Mouse (Mus musculus) lung, embryonic 14.5 days (tissue): Measurements from ENCODE around the gene Wrb. TPM values are rescaled to one million over a fixed set of nuclear protein-coding genes. Genes with fewer than 3 reads are reported as not detected.
A peak's percentile ranks its signal among the peaks of the same experiment; 100 is the strongest.

Experiments
- ATAC-seq: fragments of 200-750 bp; cut with Nextera tagmentation; 2 replicates; pipeline ENCODE4 v1.8.0; 2017; ENCODE audit warnings: mild to moderate bottlenecking, moderate TSS enrichment, moderate library complexity; ENCODE audit not compliant: insufficient read depth
- DNase-seq: peaks from one replicate; pipeline ENCODE4 v3.0.0-alpha.2; 2015
- H3K27ac ChIP-seq: fragments of 300-500 bp; sonication (generic); 2 replicates; pipeline ENCODE4 v1.5.1; 2014; ENCODE audit warnings: low read depth, mild to moderate bottlenecking, moderate library complexity
- H3K27me3 ChIP-seq: fragments of 300-500 bp; sonication (generic); 2 replicates; pipeline ENCODE4 v1.6.1; 2014; ENCODE audit warnings: low read length, control low read depth; ENCODE audit not compliant: insufficient read depth
- H3K36me3 ChIP-seq: fragments of 300-500 bp; sonication (generic); 2 replicates; pipeline ENCODE4 v1.6.1; 2014; ENCODE audit warnings: control low read depth; ENCODE audit not compliant: insufficient read depth
- H3K4me1 ChIP-seq: fragments of 300-500 bp; sonication (generic); 2 replicates; pipeline ENCODE4 v1.6.1; 2014; ENCODE audit warnings: antibody characterized with exemption, control low read depth; ENCODE audit not compliant: insufficient read depth
- H3K4me2 ChIP-seq: fragments of 300-500 bp; sonication (generic); 2 replicates; pipeline ENCODE4 v1.6.1; 2014; ENCODE audit warnings: mild to moderate bottlenecking
- H3K4me3 ChIP-seq: fragments of 300-500 bp; sonication (generic); 2 replicates; pipeline ENCODE4 v1.5.1; 2014; ENCODE audit warnings: low read depth, low read length
- H3K9ac ChIP-seq: fragments of 300-500 bp; sonication (generic); 2 replicates; pipeline ENCODE4 v1.6.1; 2014
- H3K9me3 ChIP-seq: fragments of 300-500 bp; sonication (generic); 2 replicates; pipeline ENCODE4 v1.6.1; 2016; ENCODE audit warnings: low read depth, low read length, control low read depth
- CTCF ChIP-seq: IDR thresholded peaks from 2 replicates; pipeline ENCODE4 v1.5.1; 2016; ENCODE audit warnings: antibody characterized with exemption, low read depth
- WGBS: fragments of 180-500 bp; shearing (Covaris S2); extraction: QIAGEN DNeasy Blood & Tissue Kit; methylation state at CpG from one replicate; pipeline ENCODE4 v1.1.7; 2014; 5-methylcytosine and 5-hydroxymethylcytosine counted together
- polyA plus RNA-seq: library from polyadenylated mRNA; unstranded; fragments of >200 nt; fragmentation: Nextera tagmentation; extraction: Ambion mirVana; gene quantifications from 2 replicates; pipeline ENCODE4 v1.2.1, GENCODE M21; 2014

The Wrb gene
- polyA plus RNA-seq, 1 experiment from 2014 or later = 53.3 TPM

GRCm38 (mm10) chr16:96168837-96169236 lies 23.6 kb downstream of the Wrb start:
- no peaks in the 10 kb centered on the region for H3K4me1 ChIP-seq
- no peak overlapping the region for H3K9ac ChIP-seq
- 89% methylated on average over 4 of the region's 4 CpGs for WGBS
- no peak overlapping the region for H3K4me3 ChIP-seq
- no peaks in the 10 kb centered on the region for H3K27me3 ChIP-seq
- no peak for TF ChIP-seq CTCF
- DNase-seq (no peak), ATAC-seq (no peak)
- no peak overlapping the region for H3K27ac ChIP-seq
- no peak overlapping the region for H3K4me2 ChIP-seq
- no peaks in the 10 kb centered on the region for H3K9me3 ChIP-seq
- H3K36me3 ChIP-seq = no peaks in the 10 kb centered on the region

- WGBS = 37% methylated on average over 8 of the region's 8 CpGs
- no peak for ATAC-seq
Observed at GRCm38 (mm10) chr16:96173648-96174047, 28.4 kb downstream of the Wrb start.

GRCm38 (mm10) chr16:96175399-96175798 lies 30.2 kb downstream of the Wrb start:
- no peaks in the 10 kb centered on the region for H3K36me3 ChIP-seq
- 0 out of 2 replicates have a peak overlapping the region, but pooled peaks have one; percentile 10 for H3K4me2 ChIP-seq
- 33% methylated on average over 2 of the region's 2 CpGs for WGBS
- H3K4me1 ChIP-seq = no peaks in the 10 kb centered on the region; the same call in 1 of the 2 replicates
- no peaks in the 10 kb centered on the region for H3K27me3 ChIP-seq
- TF ChIP-seq CTCF = no peak
- no peak overlapping the region for H3K4me3 ChIP-seq
- DNase-seq (peak; percentile 43), ATAC-seq (peak; percentile 86)
- no peak overlapping the region for H3K27ac ChIP-seq
- H3K9ac ChIP-seq = no peak overlapping the region
- no peaks in the 10 kb centered on the region; the same call in 1 of the 2 replicates for H3K9me3 ChIP-seq

More at GRCm38 (mm10) chr16:96173648-96174047, 28.4 kb downstream of the Wrb start:
- H3K36me3 ChIP-seq = no peaks in the 10 kb centered on the region
- no peaks in the 10 kb centered on the region for H3K27me3 ChIP-seq
- no peak overlapping the region for H3K4me3 ChIP-seq
- no peak overlapping the region for H3K27ac ChIP-seq
- peak; percentile 37 for DNase-seq
- no peak overlapping the region for H3K4me2 ChIP-seq
- H3K9me3 ChIP-seq = no peaks in the 10 kb centered on the region; the same call in 1 of the 2 replicates
- H3K4me1 ChIP-seq = no peaks in the 10 kb centered on the region; the same call in 1 of the 2 replicates
- H3K9ac ChIP-seq = no peak overlapping the region
- TF ChIP-seq CTCF = no peak

- ATAC-seq (no peak), DNase-seq (no peak)
- no peak overlapping the region for H3K27ac ChIP-seq
- no peaks in the 10 kb centered on the region; the same call in 1 of the 2 replicates for H3K4me1 ChIP-seq
- H3K9me3 ChIP-seq = no peaks in the 10 kb centered on the region; the same call in 1 of the 2 replicates
- no peak overlapping the region for H3K4me3 ChIP-seq
- TF ChIP-seq CTCF = no peak
- no peak overlapping the region for H3K4me2 ChIP-seq
- no peaks in the 10 kb centered on the region for H3K27me3 ChIP-seq
- H3K9ac ChIP-seq = no peak overlapping the region
- no peaks in the 10 kb centered on the region for H3K36me3 ChIP-seq
Observed at GRCm38 (mm10) chr16:96179156-96179555, 33.9 kb downstream of the Wrb start.

GRCm38 (mm10) chr16:96187619-96188018 lies 42.4 kb downstream of the Wrb start:
- Histone ChIP-seq H3K4me1 (no peaks in the 10 kb centered on the region), H3K27ac (no peak overlapping the region), H3K27me3 (no peaks in the 10 kb centered on the region), H3K4me3 (no peak overlapping the region), H3K36me3 (no peaks in the 10 kb centered on the region), H3K9me3 (no peaks in the 10 kb centered on the region), H3K9ac (no peak overlapping the region), H3K4me2 (no peak overlapping the region)
- no peak for DNase-seq
- 84% methylated on average over 5 of the region's 5 CpGs for WGBS
- ATAC-seq = no peak
- no peak for TF ChIP-seq CTCF

GRCm38 (mm10) chr16:96191531-96192506 lies 46.6 kb downstream of the Wrb start, which contains the start of gene Lca5l:
Lca5l (minus strand) TSS chr16:96192271.
- under 1% methylated on average over 77 of the region's 77 CpGs for WGBS
- Histone ChIP-seq H3K4me2 (peak within 1 kb of the TSS; percentile 83), H3K9ac (peak within 1 kb of the TSS; percentile 74), H3K27me3 (no peaks in the 10 kb centered on the region), H3K4me3 (peak within 1 kb of the TSS; percentile 89), H3K9me3 (no peaks in the 10 kb centered on the region), H3K36me3 (no peaks in the 10 kb centered on the region), H3K27ac (peak within 1 kb of the TSS; percentile 86), H3K4me1 (no peaks in the 10 kb centered on the region)
- peak; percentile 99 for ATAC-seq
- TF ChIP-seq CTCF = no peak
- peak; percentile 100 for DNase-seq

- no peak for TF ChIP-seq CTCF
- no peaks in the 10 kb centered on the region for H3K36me3 ChIP-seq
- peak within 1 kb of the TSS; percentile 54 for H3K4me2 ChIP-seq
- no peak within 1 kb of the TSS for H3K9ac ChIP-seq
- DNase-seq (peak; percentile 70), ATAC-seq (peak; percentile 93)
- peak within 1 kb of the TSS; percentile 74 for H3K27ac ChIP-seq
- H3K4me3 ChIP-seq = peak within 1 kb of the TSS; percentile 14
- no peaks in the 10 kb centered on the region for H3K9me3 ChIP-seq
- WGBS = 3% methylated on average over 20 of the region's 20 CpGs
- peaks cover 6% of the 10 kb centered on the region; the same call in 1 of the 2 replicates for H3K4me1 ChIP-seq
- no peaks in the 10 kb centered on the region for H3K27me3 ChIP-seq
Observed at GRCm38 (mm10) chr16:96199913-96200701, 54.9 kb downstream of the Wrb start, which contains the start of gene Sh3bgr. Sh3bgr (plus strand) TSS chr16:96200450.
